Mouse (Mus musculus) myocyte (in vitro differentiated cells): Measurements from ENCODE around the gene Ivd.

Experiments used
- CEBPB ChIP-seq: IDR thresholded peaks from 2 replicates; pipeline ENCODE4 v1.6.1; 2011; ENCODE audit warnings: mild to moderate bottlenecking, moderate library complexity; ENCODE audit not compliant: poor library complexity, insufficient read depth, severe bottlenecking
- MAX ChIP-seq: IDR thresholded peaks from one replicate; pipeline ENCODE4 v1.6.1; 2011; ENCODE audit warnings: low read depth, mild to moderate bottlenecking, control low read depth
- MYOD1 ChIP-seq, 3 experiments: IDR thresholded peaks; one replicate each; pipeline ENCODE4 v1.6.1; 2011; ENCODE audit warnings: control low read depth in 2 of 3, low read depth in 2 of 3, mild to moderate bottlenecking in 2 of 3, moderate library complexity in 1 of 3; ENCODE audit not compliant: insufficient read length in 2 of 3, control insufficient read depth in 1 of 3
- POLR2A ChIP-seq: IDR thresholded peaks from one replicate; pipeline ENCODE4 v1.6.1; 2011; ENCODE audit warnings: low read depth, mild to moderate bottlenecking, control low read depth, moderate library complexity; ENCODE audit not compliant: insufficient read length
- USF1 ChIP-seq: IDR thresholded peaks from one replicate; pipeline ENCODE4 v1.6.1; 2011; ENCODE audit warnings: low read depth, mild to moderate bottlenecking, control low read depth, moderate library complexity

DNA sequence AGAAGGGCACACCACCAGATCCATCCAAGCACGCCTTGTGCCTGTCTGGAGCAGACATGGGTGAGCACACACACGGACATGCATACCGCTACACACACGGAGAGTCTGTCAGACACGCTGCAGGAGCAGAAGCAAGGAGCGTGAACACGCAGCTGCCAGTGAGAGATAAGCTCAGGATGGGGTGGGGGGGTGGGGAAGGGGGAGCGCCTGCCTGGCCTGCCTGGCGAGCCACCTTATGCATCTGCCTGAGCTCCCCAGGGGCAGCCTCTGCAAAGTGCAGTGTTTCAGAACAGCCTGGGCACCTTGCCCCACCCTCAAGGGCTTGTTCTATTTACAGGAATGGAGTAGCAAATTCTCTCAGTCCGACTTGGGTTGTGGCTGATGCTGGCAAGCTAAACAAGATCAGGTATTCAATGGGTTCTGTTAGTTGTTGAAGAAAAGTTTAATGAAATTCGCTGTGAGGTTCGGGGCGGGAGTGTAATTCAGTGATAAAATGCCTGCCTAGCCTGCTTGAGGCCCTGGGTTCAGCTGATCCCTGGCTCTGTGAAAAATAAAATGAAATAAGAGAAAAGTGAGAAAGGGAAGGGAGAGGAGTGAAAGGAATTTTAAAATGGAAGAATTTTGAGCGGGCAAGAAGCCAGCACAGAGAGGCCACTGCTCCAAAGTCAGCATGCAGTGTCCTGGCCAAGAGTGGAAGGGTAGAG, 26.2 kb downstream of the Ivd start:
- no peak for TF ChIP-seq MYOD1 (IDR thresholded peaks at IDR 0.05; ENCODE audit: control insufficient read depth in 1 of 3, insufficient read length in 2 of 3, low read depth in 2 of 3)
- no peak for TF ChIP-seq CEBPB
- TF ChIP-seq POLR2A: no peak
- no peak for TF ChIP-seq USF1
- TF ChIP-seq MAX: no peak
